Mouse (Mus musculus): Measurements from ENCODE around the gene Pigz. TPM values are rescaled to one million over a fixed set of nuclear protein-coding genes. Genes with fewer than 3 reads are reported as not detected.

Gene Pigz
- total and polyA plus RNA-seq, 3 experiments: 1.4 to 7.1 (median 2.8) TPM

DNA sequence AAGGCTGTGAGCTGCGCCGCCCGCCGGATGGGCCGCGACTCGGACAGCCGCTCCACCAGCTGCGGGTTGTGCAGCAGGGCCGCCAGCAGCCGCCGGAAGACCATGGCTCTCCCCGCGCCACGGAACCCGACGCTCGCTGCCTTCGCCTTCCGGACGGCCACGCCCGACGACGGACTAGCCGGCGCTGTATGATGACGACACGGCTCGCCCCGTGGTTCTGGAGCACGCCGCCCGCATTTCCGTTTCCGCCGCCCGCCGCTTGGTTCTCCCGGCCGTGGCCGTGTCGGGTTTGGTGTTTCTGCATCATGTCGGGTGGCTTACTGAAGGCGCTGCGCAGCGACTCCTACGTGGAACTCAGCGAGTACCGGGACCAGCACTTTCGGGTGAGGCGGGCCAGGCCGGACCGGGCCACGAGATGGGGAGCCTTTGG lies 14.7 kb downstream of the Pigz start, which contains the start of the genes 0610012G03Rik and Ncbp2 (continued):
- TF ChIP-seq UBTF (IDR thresholded peaks at IDR 0.05; ENCODE audit: low read depth, low read length): peak; percentile 98
- TF ChIP-seq E2F4 (IDR thresholded peaks at IDR 0.05; ENCODE audit: insufficient replicate concordance, low read depth, low read length): no peak
- TF ChIP-seq CTCF (conservative IDR thresholded peaks at IDR 0.05 in 1 of 2, IDR thresholded peaks at IDR 0.05 in 1 of 2; ENCODE audit: low read depth in 2 of 2, low read length in 2 of 2): peak in 1 of 2 experiments; percentile 28; a peak in 2 of 4 replicates
- peak; percentile 91; the same call in 1 of the 2 replicates for TF ChIP-seq POLR2AphosphoS2 (IDR thresholded peaks at IDR 0.05; ENCODE audit: low read depth, low read length)
- TF ChIP-seq ETS1 (conservative IDR thresholded peaks at IDR 0.05; ENCODE audit: low read depth, low read length): peak; percentile 56; the same call in 1 of the 2 replicates
- TF ChIP-seq MAFK (IDR thresholded peaks at IDR 0.05; ENCODE audit: insufficient replicate concordance, low read length): no peak
- peak; percentile 97 for TF ChIP-seq TCF12 (IDR thresholded peaks at IDR 0.05; ENCODE audit: low read depth, low read length)
- peak; percentile 99 for TF ChIP-seq MXI1 (IDR thresholded peaks at IDR 0.05; ENCODE audit: low read depth, low read length)
- TF ChIP-seq NRF1 (IDR thresholded peaks at IDR 0.05; ENCODE audit: low read depth, low read length): peak; percentile 64
- TF ChIP-seq MAX (IDR thresholded peaks at IDR 0.05; ENCODE audit: low read length): peak; percentile 95
- TF ChIP-seq ZKSCAN1 (IDR thresholded peaks at IDR 0.05; ENCODE audit: borderline replicate concordance, low read depth, low read length): no peak; the same call in 1 of the 2 replicates
- TF ChIP-seq IRF4 (IDR thresholded peaks at IDR 0.05; ENCODE audit: low read depth, low read length): peak; percentile 90
- TF ChIP-seq MEF2A (IDR thresholded peaks at IDR 0.05; ENCODE audit: borderline replicate concordance, low read depth, low read length): peak; percentile 94
- no peak for TF ChIP-seq PAX5 (IDR thresholded peaks at IDR 0.05; ENCODE audit: low read length)
- peak; percentile 95 for TF ChIP-seq ELF1 (IDR thresholded peaks at IDR 0.05; ENCODE audit: low read depth, low read length)
- TF ChIP-seq ZMIZ1 (IDR thresholded peaks at IDR 0.05; ENCODE audit: low read depth, low read length): peak; percentile 91
- no peak for TF ChIP-seq JUN (IDR thresholded peaks at IDR 0.05; ENCODE audit: insufficient read depth, low read depth, low read length)

DNA sequence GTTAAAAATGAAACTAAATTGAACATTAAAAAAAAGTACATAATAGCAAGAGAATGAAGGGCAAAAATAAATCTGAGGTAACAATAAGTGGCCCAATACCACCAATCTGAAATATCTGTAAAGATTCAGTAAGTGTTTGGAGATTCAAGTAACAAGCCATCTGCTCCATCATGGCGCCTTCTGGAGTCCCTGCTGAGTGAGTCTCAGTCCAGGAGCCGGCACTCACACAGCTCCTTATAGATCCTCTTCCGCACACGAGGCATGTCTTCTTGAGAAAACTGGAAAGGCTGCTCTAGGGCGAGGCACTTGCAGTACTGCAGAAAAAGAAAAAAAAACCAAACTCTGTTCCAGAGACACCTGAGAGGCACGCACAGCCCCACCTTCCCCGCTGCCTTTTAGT lies 29.6 kb downstream of the Pigz start:
- in situ Hi-C loops (cut with MboI; ENCODE audit: low pct_ligation_motif_present, low pct_unique_long_range_greater_than_20kb, low sequenced_read_pairs) (no loop called here), dilution Hi-C loops (cut with MboI; ENCODE audit: extremely low pct_ligation_motif_present, extremely low pct_unique_long_range_greater_than_20kb, low sequenced_read_pairs) (no loop called here)
- no peak overlapping the region for H3K9ac ChIP-seq (ENCODE audit: insufficient read depth, low read depth)
- no peak overlapping the region for H3K4me2 ChIP-seq (ENCODE audit: insufficient read depth, low read depth, poor library complexity, severe bottlenecking)
- no peaks in the 10 kb centered on the region for H3K79me2 ChIP-seq (replicated peaks; ENCODE audit: control insufficient read depth, extremely low read depth, insufficient read depth, poor library complexity, severe bottlenecking)
- no peaks in the 10 kb centered on the region for H3K27me3 ChIP-seq (replicated peaks)
- DNase-seq (ENCODE audit: extremely low read depth): no peak
- H3K4me3 ChIP-seq (replicated peaks in 1 of 3; ENCODE audit: low read depth in 2 of 3, low read length in 2 of 3, poor library complexity in 1 of 3): no peak overlapping the region
- H3K9me3 ChIP-seq (replicated peaks; ENCODE audit: low read length): no peaks in the 10 kb centered on the region
- TF ChIP-seq NRF1 (IDR thresholded peaks at IDR 0.05; ENCODE audit: low read depth, low read length) (no peak), JUND (conservative IDR thresholded peaks at IDR 0.05; ENCODE audit: low read depth, low read length) (no peak), PAX5 (IDR thresholded peaks at IDR 0.05; ENCODE audit: low read length) (no peak), USF1 (IDR thresholded peaks at IDR 0.05; ENCODE audit: low read depth, low read length) (no peak), E2F4 (IDR thresholded peaks at IDR 0.05; ENCODE audit: insufficient replicate concordance, low read depth, low read length) (no peak), JUN (IDR thresholded peaks at IDR 0.05; ENCODE audit: insufficient read depth, low read depth, low read length) (no peak), MAX (IDR thresholded peaks at IDR 0.05; ENCODE audit: low read length) (no peak), MXI1 (IDR thresholded peaks at IDR 0.05; ENCODE audit: low read depth, low read length) (no peak), POLR2A (IDR thresholded peaks at IDR 0.05; ENCODE audit: low read depth, low read length) (no peak), BHLHE40 (IDR thresholded peaks at IDR 0.05; ENCODE audit: low read depth, low read length) (no peak), ELF1 (IDR thresholded peaks at IDR 0.05; ENCODE audit: low read depth, low read length) (no peak), ZC3H11A (IDR thresholded peaks at IDR 0.05; ENCODE audit: low read depth, low read length) (no peak), TBP (conservative IDR thresholded peaks at IDR 0.05; ENCODE audit: low read depth, low read length) (no peak), TCF12 (IDR thresholded peaks at IDR 0.05; ENCODE audit: low read depth, low read length) (no peak), ZMIZ1 (IDR thresholded peaks at IDR 0.05; ENCODE audit: low read depth, low read length) (no peak), EP300 (IDR thresholded peaks at IDR 0.05; ENCODE audit: low read length) (no peak), HCFC1 (IDR thresholded peaks at IDR 0.05; ENCODE audit: low read depth, low read length) (no peak), USF2 (conservative IDR thresholded peaks at IDR 0.05; ENCODE audit: low read depth, low read length) (no peak)
- no peaks in the 10 kb centered on the region for H3K4me1 ChIP-seq (ENCODE audit: control insufficient read depth in 1 of 2, insufficient read depth in 2 of 2)
- no peak overlapping the region for H3K27ac ChIP-seq (ENCODE audit: insufficient read depth, low read depth)
- H3K36me3 ChIP-seq (replicated peaks in 1 of 2; ENCODE audit: control insufficient read depth in 1 of 2, insufficient read depth in 1 of 2, low read length in 1 of 2): peaks cover 54 to 86% of the 10 kb centered on the region in 2 experiments
